Comparison of ENCODE assay signal across 21 mouse cellular contexts in genomic region chr8:48579732-48580131, GRCm38 (mm10).
A peak's percentile ranks its signal among the peaks of the same experiment; 100 is the strongest.
DNase-seq lines count a peak whose midpoint lies in the region; ATAC-seq lines count a peak whose summit lies in the region.
"Had no signal": no experiment of that assay in that cellular context is flagged by ENCODE, and none has a peak within 500 bp of the region (broad histone marks: within the 10 kb centered on the region; RNA-seq: fewer than 3 reads in every experiment).

No protein-coding gene starts in this region.

- no peaks in the 10 kb centered on the region for H3K36me3 ChIP-seq in heart, embryonic 12.5 days
- H3K36me3 ChIP-seq in kidney, embryonic 15.5 days = no peaks in the 10 kb centered on the region
- no peaks in the 10 kb centered on the region for H3K36me3 ChIP-seq in midbrain, embryonic 13.5 days
- H3K36me3 ChIP-seq: embryonic facial prominence, embryonic 12.5 days; liver, embryonic 13.5 days; stomach, embryonic 15.5 days had no signal

- 33% methylated on average over 6 of the region's 6 CpGs for WGBS in heart, embryonic 12.5 days
- 24% methylated on average over 6 of the region's 6 CpGs for WGBS in kidney, embryonic 15.5 days
- WGBS in midbrain, embryonic 13.5 days = 11% methylated on average over 6 of the region's 6 CpGs

- H3K4me1 ChIP-seq in heart, embryonic 12.5 days (replicated peaks) = peaks cover 3% of the 10 kb centered on the region; the same call in 1 of the 2 replicates
- H3K4me1 ChIP-seq in kidney, embryonic 15.5 days = peaks cover 12% of the 10 kb centered on the region; the same call in 1 of the 2 replicates
- peaks cover 25% of the 10 kb centered on the region for H3K4me1 ChIP-seq in midbrain, embryonic 13.5 days (replicated peaks)
- H3K4me1 ChIP-seq: liver, embryonic 13.5 days; stomach, embryonic 15.5 days had no signal

- no peaks in the 10 kb centered on the region for H3K27me3 ChIP-seq in heart, embryonic 12.5 days (replicated peaks)
- H3K27me3 ChIP-seq in kidney, embryonic 15.5 days = no peaks in the 10 kb centered on the region
- H3K27me3 ChIP-seq in midbrain, embryonic 13.5 days = 0 out of 2 replicates have a peak, but pooled peaks cover 4% of the 10 kb centered on the region
- H3K27me3 ChIP-seq: embryonic facial prominence, embryonic 12.5 days; liver, embryonic 13.5 days; Patski; stomach, embryonic 15.5 days had no signal

- H3K9me3 ChIP-seq in heart, embryonic 12.5 days (replicated peaks) = no peaks in the 10 kb centered on the region
- no peaks in the 10 kb centered on the region for H3K9me3 ChIP-seq in kidney, embryonic 15.5 days (replicated peaks)
- no peaks in the 10 kb centered on the region for H3K9me3 ChIP-seq in midbrain, embryonic 13.5 days
- H3K9me3 ChIP-seq: embryonic facial prominence, embryonic 12.5 days; liver, embryonic 13.5 days; stomach, embryonic 15.5 days had no signal

- no peak for ATAC-seq in heart, embryonic 12.5 days (ENCODE audit: insufficient number of reproducible peaks, low FRiP score)
- peak; percentile 25; the same call in 1 of the 2 replicates for ATAC-seq in kidney, embryonic 15.5 days (replicated peaks; ENCODE audit: low FRiP score)
- peak; percentile 48; the same call in 1 of the 2 replicates for ATAC-seq in midbrain, embryonic 13.5 days
- ATAC-seq: Patski had no signal

- no peak overlapping the region for H3K27ac ChIP-seq in heart, embryonic 12.5 days (ENCODE audit: poor library complexity, severe bottlenecking)
- no peak overlapping the region for H3K27ac ChIP-seq in kidney, embryonic 15.5 days
- no peak overlapping the region for H3K27ac ChIP-seq in midbrain, embryonic 13.5 days
- H3K27ac ChIP-seq: embryonic facial prominence, embryonic 12.5 days; hindbrain, embryonic 14.5 days; left cerebral cortex, adult 2 months; liver, embryonic 13.5 days; stomach, embryonic 15.5 days had no signal

- H3K9ac ChIP-seq in heart, embryonic 12.5 days = no peak overlapping the region
- no peak overlapping the region for H3K9ac ChIP-seq in kidney, embryonic 15.5 days
- no peak overlapping the region for H3K9ac ChIP-seq in midbrain, embryonic 13.5 days (replicated peaks)
- H3K9ac ChIP-seq: embryonic facial prominence, embryonic 12.5 days; hindbrain, embryonic 14.5 days; liver, embryonic 13.5 days; stomach, embryonic 15.5 days had no signal

- peak overlapping the region; percentile 58 for H3K4me2 ChIP-seq in heart, embryonic 12.5 days
- peak overlapping the region; percentile 33 for H3K4me2 ChIP-seq in kidney, embryonic 15.5 days
- H3K4me2 ChIP-seq in midbrain, embryonic 13.5 days (replicated peaks) = no peak overlapping the region
- H3K4me2 ChIP-seq: embryonic facial prominence, embryonic 12.5 days; hindbrain, embryonic 14.5 days; liver, embryonic 13.5 days; stomach, embryonic 15.5 days had no signal

- intact Hi-C loops in heart, postnatal 10 days (cut with DNase I) = no loop called here

- DNase-seq in heart, postnatal 10 days = no peak
- DNase-seq in kidney, postnatal 10 days = no peak
- peak; percentile 40 for DNase-seq in ES-CJ7 (ENCODE audit: low read depth, low spot score)
- DNase-seq in thymus, postnatal 25 days = no peak
- no peak for DNase-seq in gastrocnemius, adult 18-20 months (ENCODE audit: low spot score)
- DNase-seq: adrenal gland, postnatal 25 days; cerebellum, adult 18-20 months; gastrocnemius, postnatal 14 days; heart, postnatal 14 days; kidney, adult 8-10 months; liver, embryonic 13.5 days; spleen, adult 18-20 months had no signal

- no peak overlapping the region for H3K4me3 ChIP-seq in heart, embryonic 12.5 days
- H3K4me3 ChIP-seq in kidney, embryonic 15.5 days (replicated peaks) = no peak overlapping the region; the same call in 1 of the 2 replicates
- H3K4me3 ChIP-seq in midbrain, embryonic 13.5 days (replicated peaks) = no peak overlapping the region
- H3K4me3 ChIP-seq: embryonic facial prominence, embryonic 12.5 days; left cerebral cortex, adult 2 months; liver, embryonic 13.5 days; myocyte; stomach, embryonic 15.5 days had no signal
